Mouse (Mus musculus) CH12.LX (cell line): ENCODE results near the gene Dlgap3. TPM values are rescaled to one million over a fixed set of nuclear protein-coding genes. Genes with fewer than 3 reads are reported as not detected.

Source experiments
- DNase-seq: peaks from one replicate; pipeline ENCODE4 v3.0.0-alpha.2; 2013; ENCODE audit errors: extremely low read depth
- H3K27ac ChIP-seq: 2 replicates; pipeline ENCODE4 v1.5.1; 2012; ENCODE audit warnings: low read depth, mild to moderate bottlenecking, control low read depth, moderate library complexity; ENCODE audit not compliant: insufficient read depth
- H3K27me3 ChIP-seq: replicated peaks from 2 replicates; pipeline ENCODE3; 2012; ENCODE audit warnings: inconsistent platforms
- H3K36me3 ChIP-seq, 2 experiments: replicated peaks in 1 of 2; 2 replicates each; pipeline versions ENCODE3 to v1.6.1; 2012; ENCODE audit warnings: inconsistent platforms in 1 of 2, low read length in 1 of 2, mild to moderate bottlenecking in 1 of 2, mixed read lengths in 1 of 2, moderate library complexity in 1 of 2; ENCODE audit not compliant: control insufficient read depth in 1 of 2, insufficient read depth in 1 of 2
- H3K4me1 ChIP-seq, 2 experiments: 2 replicates each; pipeline ENCODE4 v1.6.1; 2012; ENCODE audit warnings: inconsistent platforms in 1 of 2, moderate library complexity in 1 of 2; ENCODE audit not compliant: insufficient read depth in 2 of 2, control insufficient read depth in 1 of 2
- H3K4me2 ChIP-seq: 2 replicates; pipeline ENCODE4 v1.6.1; 2012; ENCODE audit warnings: low read depth, mild to moderate bottlenecking, control low read depth; ENCODE audit not compliant: poor library complexity, insufficient read depth, severe bottlenecking
- H3K4me3 ChIP-seq, 3 experiments: fragments of 150-350 bp in 1 of 3; sonication (generic) in 1 of 3; replicated peaks in 1 of 3; 2 replicates each; pipeline versions ENCODE3 to v1.5.1; 2011 to 2012; ENCODE audit warnings: low read depth in 2 of 3, low read length in 2 of 3, mild to moderate bottlenecking in 2 of 3, moderate library complexity in 2 of 3, control low read depth in 1 of 3, improper control_type of control experiment in 1 of 3, inconsistent platforms in 1 of 3, mixed read lengths in 1 of 3; ENCODE audit not compliant: poor library complexity in 1 of 3
- H3K79me2 ChIP-seq: replicated peaks from 2 replicates; pipeline ENCODE4 v1.6.1; 2012; ENCODE audit warnings: mild to moderate bottlenecking, moderate library complexity; ENCODE audit not compliant: control insufficient read depth, poor library complexity, insufficient read depth, severe bottlenecking; ENCODE audit errors: extremely low read depth
- H3K9ac ChIP-seq: 2 replicates; pipeline ENCODE4 v1.6.1; 2012; ENCODE audit warnings: low read depth, mild to moderate bottlenecking, control low read depth, moderate library complexity; ENCODE audit not compliant: insufficient read depth
- H3K9me3 ChIP-seq: replicated peaks from 2 replicates; pipeline ENCODE3; 2012; ENCODE audit warnings: low read length, inconsistent platforms, mixed read lengths
- BHLHE40 ChIP-seq: IDR thresholded peaks from 2 replicates; pipeline ENCODE4 v1.6.1; 2011; ENCODE audit warnings: mild to moderate bottlenecking, low read depth, low read length, improper control_type of control experiment
- CHD2 ChIP-seq: IDR thresholded peaks from 2 replicates; pipeline ENCODE4 v1.6.1; 2011; ENCODE audit warnings: low read length, improper control_type of control experiment
- CTCF ChIP-seq, 2 experiments: IDR thresholded peaks in 1 of 2; conservative IDR thresholded peaks in 1 of 2; 2 replicates each; pipeline ENCODE4 v1.5.1; 2011 to 2012; ENCODE audit warnings: low read depth in 2 of 2, low read length in 2 of 2, improper control_type of control experiment in 1 of 2, inconsistent platforms in 1 of 2, mild to moderate bottlenecking in 1 of 2, moderate library complexity in 1 of 2
- ELF1 ChIP-seq: IDR thresholded peaks from 2 replicates; pipeline ENCODE4 v1.6.1; 2014; ENCODE audit warnings: low read depth, mild to moderate bottlenecking, inconsistent platforms, low read length, improper control_type of control experiment
- ETS1 ChIP-seq: conservative IDR thresholded peaks from 2 replicates; pipeline ENCODE4 v1.6.1; 2012; ENCODE audit warnings: low read depth, mild to moderate bottlenecking, inconsistent platforms, low read length, improper control_type of control experiment, moderate library complexity
- GABPA ChIP-seq: IDR thresholded peaks from 2 replicates; pipeline ENCODE4 v1.6.1; 2012; ENCODE audit warnings: low read depth, low read length, improper control_type of control experiment, inconsistent platforms; ENCODE audit not compliant: insufficient replicate concordance
- HCFC1 ChIP-seq: IDR thresholded peaks from 2 replicates; pipeline ENCODE4 v1.6.1; 2012; ENCODE audit warnings: low read depth, mild to moderate bottlenecking, inconsistent platforms, low read length, improper control_type of control experiment
- IRF4 ChIP-seq: IDR thresholded peaks from 2 replicates; pipeline ENCODE4 v1.6.1; 2014; ENCODE audit warnings: low read depth, mild to moderate bottlenecking, inconsistent platforms, low read length, improper control_type of control experiment
- JUN ChIP-seq: IDR thresholded peaks from 2 replicates; pipeline ENCODE4 v1.6.1; 2011; ENCODE audit warnings: low read depth, mild to moderate bottlenecking, low read length, improper control_type of control experiment, moderate library complexity; ENCODE audit not compliant: insufficient read depth
- JUND ChIP-seq: conservative IDR thresholded peaks from 2 replicates; pipeline ENCODE4 v1.6.1; 2011; ENCODE audit warnings: low read depth, low read length, improper control_type of control experiment
- MAFK ChIP-seq: IDR thresholded peaks from 2 replicates; pipeline ENCODE4 v1.6.1; 2011; ENCODE audit warnings: low read length, improper control_type of control experiment; ENCODE audit not compliant: insufficient replicate concordance
- MAZ ChIP-seq: IDR thresholded peaks from 2 replicates; pipeline ENCODE4 v1.6.1; 2012; ENCODE audit warnings: low read depth, mild to moderate bottlenecking, inconsistent platforms, low read length, improper control_type of control experiment, moderate library complexity
- MEF2A ChIP-seq: IDR thresholded peaks from 2 replicates; pipeline ENCODE4 v1.6.1; 2014; ENCODE audit warnings: low read depth, mild to moderate bottlenecking, inconsistent platforms, low read length, improper control_type of control experiment, borderline replicate concordance
- MXI1 ChIP-seq: IDR thresholded peaks from 2 replicates; pipeline ENCODE4 v1.6.1; 2011; ENCODE audit warnings: mild to moderate bottlenecking, low read depth, low read length, improper control_type of control experiment
- MYC ChIP-seq: IDR thresholded peaks from 2 replicates; pipeline ENCODE4 v1.6.1; 2011; ENCODE audit warnings: low read depth, mild to moderate bottlenecking, improper control_type of control experiment, low read length
- NELFE ChIP-seq: IDR thresholded peaks from 2 replicates; pipeline ENCODE4 v1.6.1; 2011; ENCODE audit warnings: low read depth, low read length, improper control_type of control experiment
- PAX5 ChIP-seq: IDR thresholded peaks from 2 replicates; pipeline ENCODE4 v1.6.1; 2012; ENCODE audit warnings: low read length, inconsistent platforms, mixed read lengths
- POLR2AphosphoS2 ChIP-seq: IDR thresholded peaks from 2 replicates; pipeline ENCODE4 v1.6.1; 2011; ENCODE audit warnings: low read depth, low read length, improper control_type of control experiment
- RAD21 ChIP-seq: IDR thresholded peaks from 2 replicates; pipeline ENCODE4 v1.6.1; 2011; ENCODE audit warnings: low read depth, mild to moderate bottlenecking, low read length, improper control_type of control experiment, moderate library complexity
- RCOR1 ChIP-seq: conservative IDR thresholded peaks from 2 replicates; pipeline ENCODE4 v1.6.1; 2012; ENCODE audit warnings: low read depth, mild to moderate bottlenecking, inconsistent platforms, low read length, improper control_type of control experiment
- SMC3 ChIP-seq: IDR thresholded peaks from 2 replicates; pipeline ENCODE4 v1.6.1; 2011; ENCODE audit warnings: low read depth, low read length, improper control_type of control experiment
- TBP ChIP-seq: conservative IDR thresholded peaks from 2 replicates; pipeline ENCODE4 v1.6.1; 2011; ENCODE audit warnings: low read depth, low read length, improper control_type of control experiment
- UBTF ChIP-seq: IDR thresholded peaks from 2 replicates; pipeline ENCODE4 v1.6.1; 2012; ENCODE audit warnings: low read depth, mild to moderate bottlenecking, inconsistent platforms, low read length, improper control_type of control experiment, moderate library complexity
- USF1 ChIP-seq: IDR thresholded peaks from 2 replicates; pipeline ENCODE4 v1.6.1; 2014; ENCODE audit warnings: low read depth, mild to moderate bottlenecking, inconsistent platforms, low read length, improper control_type of control experiment
- USF2 ChIP-seq: conservative IDR thresholded peaks from 2 replicates; pipeline ENCODE4 v1.6.1; 2011; ENCODE audit warnings: low read depth, low read length, improper control_type of control experiment
- ZC3H11A ChIP-seq: IDR thresholded peaks from 2 replicates; pipeline ENCODE4 v1.6.1; 2012; ENCODE audit warnings: low read depth, mild to moderate bottlenecking, inconsistent platforms, low read length, improper control_type of control experiment
- ZMIZ1 ChIP-seq: IDR thresholded peaks from 2 replicates; pipeline ENCODE4 v1.6.1; 2012; ENCODE audit warnings: low read depth, mild to moderate bottlenecking, inconsistent platforms, low read length, improper control_type of control experiment
- ZNF384 ChIP-seq: IDR thresholded peaks from 2 replicates; pipeline ENCODE4 v1.6.1; 2012; ENCODE audit warnings: low read depth, low read length, improper control_type of control experiment, inconsistent platforms
- dilution Hi-C: fragments of 300-500 bp; cut with MboI; formaldehyde crosslinking; loops from 2 replicates; pipeline ENCODE4 v1.14.3; 2020; ENCODE audit warnings: low sequenced_read_pairs; ENCODE audit not compliant: extremely low pct_unique_long_range_greater_than_20kb, extremely low pct_ligation_motif_present
- in situ Hi-C: fragments of 300-500 bp; cut with MboI; formaldehyde crosslinking; loops from 3 replicates; pipeline ENCODE4 v1.14.3; 2019; ENCODE audit warnings: low sequenced_read_pairs, low pct_ligation_motif_present, low pct_unique_long_range_greater_than_20kb, mixed read lengths
- polyA plus RNA-seq: library from polyadenylated mRNA; unstranded; fragments of >175 nt; gene quantifications from 2 replicates; pipeline ENCODE4 v1.2.1, GENCODE M21; 2012; ENCODE audit warnings: low read depth; ENCODE audit not compliant: insufficient read length
- total RNA-seq, 2 experiments: library from RNA; depleted of rRNA; stranded (reverse); fragments of 300-350 nt in 1 of 2; fragments of >200 nt in 1 of 2; gene quantifications; 2 replicates each; pipeline ENCODE4 v1.2.3; 2012 to 2014

Gene Dlgap3
- total and polyA plus RNA-seq, 3 experiments = 0.07 to 0.55 (median 0.08) TPM

DNA sequence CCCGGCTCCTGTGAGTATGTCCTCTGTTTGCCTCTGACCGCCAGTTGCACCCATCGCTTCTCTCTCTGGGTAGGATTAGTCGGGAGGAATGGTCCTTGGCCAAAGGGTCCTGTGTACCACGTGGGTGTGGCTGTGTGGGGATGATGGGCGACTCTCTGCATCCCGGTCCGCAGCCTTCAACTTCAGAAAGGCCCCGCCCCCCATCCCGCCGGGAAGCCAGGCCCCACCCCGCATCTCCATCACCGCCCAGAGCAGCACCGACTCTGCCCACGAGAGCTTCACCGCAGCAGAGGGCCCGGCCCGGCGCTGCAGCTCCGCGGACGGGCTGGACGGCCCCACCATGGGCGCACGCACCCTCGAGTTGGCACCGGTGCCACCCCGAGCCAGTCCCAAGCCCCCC is 45.5 kb downstream of the Dlgap3 start:
- Histone ChIP-seq H3K27ac (no peak overlapping the region), H3K4me2 (no peak overlapping the region), H3K4me3 (no peak overlapping the region), H3K36me3 (no peaks in the 10 kb centered on the region), H3K27me3 (peaks cover 54% of the 10 kb centered on the region), H3K9ac (no peak overlapping the region), H3K9me3 (no peaks in the 10 kb centered on the region), H3K79me2 (no peaks in the 10 kb centered on the region), H3K4me1 (peaks cover 7 to 14% of the 10 kb centered on the region in 2 experiments; a peak in 3 of 4 replicates)
- dilution Hi-C loops = no loop called here
- in situ Hi-C loops = no loop called here
- no peak for DNase-seq
- TF ChIP-seq JUN (no peak), HCFC1 (no peak), POLR2AphosphoS2 (no peak), ZMIZ1 (no peak), MAFK (no peak), TBP (no peak), MEF2A (no peak), SMC3 (no peak), JUND (no peak), PAX5 (no peak), USF1 (no peak), CHD2 (no peak), ELF1 (no peak), ETS1 (no peak)

DNA sequence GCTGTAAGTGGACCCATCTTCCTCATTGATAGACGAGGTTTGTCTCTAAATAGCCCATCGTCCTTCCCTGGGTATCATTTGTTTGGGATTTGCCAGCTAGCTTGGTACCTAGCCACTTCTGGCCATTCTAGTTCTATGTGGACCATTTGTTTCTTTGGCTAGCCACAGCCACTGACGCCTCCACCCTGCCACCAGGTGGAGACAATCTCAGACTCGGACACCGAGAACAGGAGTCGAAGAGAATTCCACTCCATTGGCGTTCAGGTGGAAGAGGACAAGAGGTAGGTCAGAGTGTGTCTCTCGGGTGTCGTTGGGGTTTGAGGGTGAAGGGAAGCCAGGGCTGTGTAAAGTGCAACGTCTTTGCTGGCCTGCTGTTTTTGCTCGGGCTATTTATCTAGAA is 46.1 kb downstream of the Dlgap3 start:
- Histone ChIP-seq H3K4me3 (no peak overlapping the region), H3K79me2 (no peaks in the 10 kb centered on the region), H3K4me1 (peaks cover 7 to 14% of the 10 kb centered on the region in 2 experiments; a peak in 3 of 4 replicates), H3K4me2 (no peak overlapping the region), H3K9me3 (no peaks in the 10 kb centered on the region), H3K27me3 (peaks cover 56% of the 10 kb centered on the region), H3K27ac (no peak overlapping the region), H3K9ac (no peak overlapping the region), H3K36me3 (no peaks in the 10 kb centered on the region)
- DNase-seq = no peak
- in situ Hi-C loops (no loop called here), dilution Hi-C loops (no loop called here)
- TF ChIP-seq USF1 (no peak), ZMIZ1 (no peak), IRF4 (no peak), RAD21 (peak; percentile 18), HCFC1 (no peak), USF2 (no peak), ZNF384 (no peak), MYC (no peak), TBP (no peak), MAZ (no peak), JUN (no peak), PAX5 (no peak), CHD2 (no peak), SMC3 (peak; percentile 55), MXI1 (no peak), BHLHE40 (no peak), POLR2AphosphoS2 (no peak), UBTF (no peak), CTCF (conservative IDR thresholded peaks at IDR 0.05 in 1 of 2, IDR thresholded peaks at IDR 0.05 in 1 of 2; ENCODE audit: low read depth in 2 of 2, low read length in 2 of 2) (peak in 1 of 2 experiments; percentile 65; a peak in 2 of 4 replicates), RCOR1 (no peak), GABPA (no peak), ZC3H11A (no peak), MAFK (no peak), MEF2A (no peak), JUND (no peak), NELFE (no peak)
